Mouse (Mus musculus): ENCODE data around the gene D430041D05Rik. TPM values are rescaled to one million over a fixed set of nuclear protein-coding genes. Genes with fewer than 3 reads are reported as not detected.

The D430041D05Rik gene
- total and polyA plus RNA-seq, 3 experiments = not detected

DNA sequence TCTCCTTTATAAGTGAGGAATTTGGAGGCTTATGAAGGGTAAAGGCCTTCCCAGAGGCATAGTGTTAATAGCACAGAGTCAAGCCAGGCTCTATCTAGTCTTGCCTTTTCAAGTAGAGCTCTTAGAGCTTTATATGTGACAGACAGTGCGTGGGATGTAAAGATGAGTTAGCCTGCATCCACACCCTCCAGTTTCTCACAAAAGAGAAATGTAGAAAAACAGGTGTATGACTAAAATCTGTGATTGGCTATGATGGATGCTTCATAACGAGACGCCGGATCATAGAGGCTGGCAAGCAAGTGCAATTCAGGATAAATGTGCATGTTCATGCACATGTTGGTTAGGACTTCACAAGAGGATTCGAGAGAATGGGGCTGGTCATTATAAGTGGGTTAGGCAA, 87.5 kb downstream of the D430041D05Rik start:
- H3K27me3 ChIP-seq (replicated peaks) = no peaks in the 10 kb centered on the region
- dilution Hi-C loops (cut with MboI; ENCODE audit: extremely low pct_ligation_motif_present, extremely low pct_unique_long_range_greater_than_20kb, low sequenced_read_pairs) = no loop called here
- in situ Hi-C loops (cut with MboI; ENCODE audit: low pct_ligation_motif_present, low pct_unique_long_range_greater_than_20kb, low sequenced_read_pairs) = loop anchor here (25.0 kb wide), 1 partner anchor 186 kb away; no protein-coding TSS in a partner anchor

DNA sequence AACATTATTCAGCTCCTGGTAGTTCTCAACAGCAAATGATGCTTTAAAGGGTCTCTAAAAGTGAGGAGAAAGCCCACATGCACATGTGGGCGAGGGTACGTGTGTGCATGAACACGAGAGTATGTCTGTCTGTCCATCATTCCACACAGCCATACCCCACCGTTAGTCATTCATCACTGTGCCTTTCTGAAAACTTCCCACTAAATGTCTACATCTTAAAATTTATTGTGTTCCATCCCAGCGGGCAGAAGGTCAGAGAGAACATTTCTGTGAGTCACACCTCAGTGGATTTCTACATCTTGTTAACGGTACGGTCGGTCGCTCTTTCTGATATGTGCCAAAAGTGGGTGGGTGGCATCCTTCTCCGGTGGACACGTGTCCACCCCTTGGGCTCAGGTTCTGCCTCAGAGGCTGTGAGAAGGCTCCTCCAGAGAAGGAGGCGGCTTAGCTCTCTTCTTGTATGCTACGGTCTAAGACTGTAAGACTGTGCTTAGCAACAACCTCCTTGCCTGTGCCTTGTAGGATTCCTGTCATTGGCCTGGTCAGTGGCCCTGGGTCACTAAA, 90.7 kb downstream of the D430041D05Rik start:
- H3K4me1 ChIP-seq (ENCODE audit: control insufficient read depth in 1 of 2, insufficient read depth in 2 of 2) = no peaks in the 10 kb centered on the region
- H3K27me3 ChIP-seq (replicated peaks) = peaks cover 2% of the 10 kb centered on the region
- in situ Hi-C loops (cut with MboI; ENCODE audit: low pct_ligation_motif_present, low pct_unique_long_range_greater_than_20kb, low sequenced_read_pairs) = loop anchor here (25.0 kb wide), 1 partner anchor 183 kb away; no protein-coding TSS in a partner anchor
- TF ChIP-seq ELF1 (IDR thresholded peaks at IDR 0.05; ENCODE audit: low read depth, low read length) = no peak
- TF ChIP-seq IRF4 (IDR thresholded peaks at IDR 0.05; ENCODE audit: low read depth, low read length) = no peak
- no peak for TF ChIP-seq USF2 (conservative IDR thresholded peaks at IDR 0.05; ENCODE audit: low read depth, low read length)
- no peak for TF ChIP-seq JUN (IDR thresholded peaks at IDR 0.05; ENCODE audit: insufficient read depth, low read depth, low read length)
- TF ChIP-seq CTCF (conservative IDR thresholded peaks at IDR 0.05 in 1 of 2, IDR thresholded peaks at IDR 0.05 in 1 of 2; ENCODE audit: low read depth in 2 of 2, low read length in 2 of 2) = no peak
- TF ChIP-seq ZC3H11A (IDR thresholded peaks at IDR 0.05; ENCODE audit: low read depth, low read length) = no peak
- no peak for TF ChIP-seq RCOR1 (conservative IDR thresholded peaks at IDR 0.05; ENCODE audit: low read depth, low read length)
- TF ChIP-seq CHD1 (IDR thresholded peaks at IDR 0.05; ENCODE audit: low read depth, low read length) = no peak
- TF ChIP-seq POLR2AphosphoS2 (IDR thresholded peaks at IDR 0.05; ENCODE audit: low read depth, low read length) = no peak
- no peak overlapping the region for H3K4me2 ChIP-seq (ENCODE audit: insufficient read depth, low read depth, poor library complexity, severe bottlenecking)
- H3K36me3 ChIP-seq (replicated peaks in 1 of 2; ENCODE audit: control insufficient read depth in 1 of 2, insufficient read depth in 1 of 2, low read length in 1 of 2) = no peaks in the 10 kb centered on the region
- H3K27ac ChIP-seq (ENCODE audit: insufficient read depth, low read depth) = no peak overlapping the region
- DNase-seq (ENCODE audit: extremely low read depth) = no peak
- H3K4me3 ChIP-seq (replicated peaks in 1 of 3; ENCODE audit: low read depth in 2 of 3, low read length in 2 of 3, poor library complexity in 1 of 3) = no peak overlapping the region
- no peaks in the 10 kb centered on the region for H3K79me2 ChIP-seq (replicated peaks; ENCODE audit: control insufficient read depth, extremely low read depth, insufficient read depth, poor library complexity, severe bottlenecking)
- dilution Hi-C loops (cut with MboI; ENCODE audit: extremely low pct_ligation_motif_present, extremely low pct_unique_long_range_greater_than_20kb, low sequenced_read_pairs) = no loop called here
- H3K9me3 ChIP-seq (replicated peaks; ENCODE audit: low read length) = no peaks in the 10 kb centered on the region
- H3K9ac ChIP-seq (ENCODE audit: insufficient read depth, low read depth) = no peak overlapping the region

More for the DNA sequence above, 87.5 kb downstream of the D430041D05Rik start:
- Histone ChIP-seq H3K9me3 (replicated peaks; ENCODE audit: low read length) (no peaks in the 10 kb centered on the region), H3K79me2 (replicated peaks; ENCODE audit: control insufficient read depth, extremely low read depth, insufficient read depth, poor library complexity, severe bottlenecking) (no peaks in the 10 kb centered on the region), H3K36me3 (replicated peaks in 1 of 2; ENCODE audit: control insufficient read depth in 1 of 2, insufficient read depth in 1 of 2, low read length in 1 of 2) (no peaks in the 10 kb centered on the region), H3K27ac (ENCODE audit: insufficient read depth, low read depth) (no peak overlapping the region), H3K9ac (ENCODE audit: insufficient read depth, low read depth) (no peak overlapping the region), H3K4me3 (replicated peaks in 1 of 3; ENCODE audit: low read depth in 2 of 3, low read length in 2 of 3, poor library complexity in 1 of 3) (no peak overlapping the region), H3K4me2 (ENCODE audit: insufficient read depth, low read depth, poor library complexity, severe bottlenecking) (no peak overlapping the region), H3K4me1 (ENCODE audit: control insufficient read depth in 1 of 2, insufficient read depth in 2 of 2) (no peaks in the 10 kb centered on the region)
- TF ChIP-seq CTCF (conservative IDR thresholded peaks at IDR 0.05 in 1 of 2, IDR thresholded peaks at IDR 0.05 in 1 of 2; ENCODE audit: low read depth in 2 of 2, low read length in 2 of 2) = no peak
- no peak for TF ChIP-seq ZNF384 (IDR thresholded peaks at IDR 0.05; ENCODE audit: low read depth, low read length)
- no peak for TF ChIP-seq USF1 (IDR thresholded peaks at IDR 0.05; ENCODE audit: low read depth, low read length)
- no peak for TF ChIP-seq CHD2 (IDR thresholded peaks at IDR 0.05; ENCODE audit: low read length)
- no peak for TF ChIP-seq GABPA (IDR thresholded peaks at IDR 0.05; ENCODE audit: insufficient replicate concordance, low read depth, low read length)
- TF ChIP-seq PAX5 (IDR thresholded peaks at IDR 0.05; ENCODE audit: low read length) = no peak
- TF ChIP-seq JUND (conservative IDR thresholded peaks at IDR 0.05; ENCODE audit: low read depth, low read length) = no peak
- no peak for TF ChIP-seq IRF4 (IDR thresholded peaks at IDR 0.05; ENCODE audit: low read depth, low read length)
- TF ChIP-seq UBTF (IDR thresholded peaks at IDR 0.05; ENCODE audit: low read depth, low read length) = no peak
- TF ChIP-seq RAD21 (IDR thresholded peaks at IDR 0.05; ENCODE audit: low read depth, low read length) = no peak
- no peak for DNase-seq (ENCODE audit: extremely low read depth)
